Mouse (Mus musculus) neural tube, embryonic 14.5 days (tissue): Measurements from ENCODE around the gene Usp47. TPM values are rescaled to one million over a fixed set of nuclear protein-coding genes. Genes with fewer than 3 reads are reported as not detected.
A peak's percentile ranks its signal among the peaks of the same experiment; 100 is the strongest.
"Not testable (repeated sequence)": the region's sequence is repeated elsewhere in the genome, so short reads cannot be mapped to it uniquely, and the experiment has no call there.

Source experiments
- ATAC-seq: fragments of 200-750 bp; cut with Nextera tagmentation; 2 replicates; pipeline ENCODE4 v1.8.0; 2017; ENCODE audit warnings: low read depth, mild to moderate bottlenecking, moderate TSS enrichment, moderate library complexity
- H3K27ac ChIP-seq: fragments of 300-500 bp; sonication (generic); 2 replicates; pipeline ENCODE4 v1.5.1; 2014; ENCODE audit warnings: low read depth, mild to moderate bottlenecking, control low read depth, low read length, moderate library complexity, mixed read lengths
- H3K27me3 ChIP-seq: fragments of 300-500 bp; sonication (generic); 2 replicates; pipeline ENCODE4 v1.6.1; 2014; ENCODE audit warnings: low read length; ENCODE audit not compliant: control insufficient read depth, insufficient read depth
- H3K36me3 ChIP-seq: fragments of 300-500 bp; sonication (generic); 2 replicates; pipeline ENCODE4 v1.6.1; 2014; ENCODE audit warnings: low read length, mixed read lengths; ENCODE audit not compliant: control insufficient read depth, insufficient read depth
- H3K4me1 ChIP-seq: fragments of 300-500 bp; sonication (generic); 2 replicates; pipeline ENCODE4 v1.6.1; 2014; ENCODE audit warnings: low read length; ENCODE audit not compliant: control insufficient read depth, insufficient read depth
- H3K4me2 ChIP-seq: fragments of 300-500 bp; sonication (generic); 2 replicates; pipeline ENCODE4 v1.6.1; 2014; ENCODE audit warnings: mild to moderate bottlenecking, low read depth, low read length, control low read depth
- H3K4me3 ChIP-seq: fragments of 300-500 bp; sonication (generic); 2 replicates; pipeline ENCODE4 v1.5.1; 2014; ENCODE audit warnings: low read depth, low read length, control low read depth, mixed read lengths
- H3K9ac ChIP-seq: fragments of 300-500 bp; sonication (generic); replicated peaks from 2 replicates; pipeline ENCODE4 v1.6.1; 2014; ENCODE audit warnings: low read depth, mild to moderate bottlenecking, control low read depth, low read length, mixed read lengths
- H3K9me3 ChIP-seq: fragments of 300-500 bp; sonication (generic); 2 replicates; pipeline ENCODE4 v1.6.1; 2016; ENCODE audit warnings: low read length; ENCODE audit not compliant: control insufficient read depth
- WGBS: fragments of 180-500 bp; shearing (Covaris S2); extraction: QIAGEN DNeasy Blood & Tissue Kit; methylation state at CpG from one replicate; pipeline ENCODE4 v1.1.7; 2014; 5-methylcytosine and 5-hydroxymethylcytosine counted together
- polyA plus RNA-seq: library from polyadenylated mRNA; unstranded; fragments of >200 nt; fragmentation: Nextera tagmentation; extraction: Ambion mirVana; gene quantifications from 2 replicates; pipeline ENCODE4 v1.2.1, GENCODE M21; 2014

The Usp47 gene
- polyA plus RNA-seq, 1 experiment from 2014 or later, result 86.2 TPM

DNA sequence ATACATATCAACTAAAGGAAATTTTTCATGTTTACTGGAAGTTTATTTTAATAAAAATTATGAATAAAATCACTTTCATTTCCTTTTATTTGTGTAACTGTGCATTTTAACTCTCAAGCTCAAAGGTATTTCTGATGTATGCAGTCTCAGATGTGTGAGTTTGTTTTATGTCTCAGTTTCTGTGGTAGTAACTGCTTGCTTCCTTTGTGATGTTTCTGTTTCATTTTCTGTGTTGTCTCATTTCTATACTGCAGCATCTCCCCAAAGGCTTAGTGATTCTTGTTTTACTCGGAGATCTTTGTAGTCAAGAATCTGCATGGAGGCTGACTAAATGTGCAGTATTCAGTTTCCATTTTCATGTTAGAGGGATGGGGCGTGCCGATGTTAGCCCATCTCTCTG, 30.4 kb downstream of the Usp47 start:
- Histone ChIP-seq H3K4me2 (no peak overlapping the region), H3K9ac (no peak overlapping the region), H3K9me3 (no peaks in the 10 kb centered on the region), H3K4me1 (no peaks in the 10 kb centered on the region), H3K27me3 (no peaks in the 10 kb centered on the region), H3K27ac (no peak overlapping the region), H3K36me3 (peaks cover 18% of the 10 kb centered on the region; the same call in 1 of the 2 replicates), H3K4me3 (no peak overlapping the region)
- WGBS, result 91% methylated on average over 3 of the region's 3 CpGs
- no peak for ATAC-seq

DNA sequence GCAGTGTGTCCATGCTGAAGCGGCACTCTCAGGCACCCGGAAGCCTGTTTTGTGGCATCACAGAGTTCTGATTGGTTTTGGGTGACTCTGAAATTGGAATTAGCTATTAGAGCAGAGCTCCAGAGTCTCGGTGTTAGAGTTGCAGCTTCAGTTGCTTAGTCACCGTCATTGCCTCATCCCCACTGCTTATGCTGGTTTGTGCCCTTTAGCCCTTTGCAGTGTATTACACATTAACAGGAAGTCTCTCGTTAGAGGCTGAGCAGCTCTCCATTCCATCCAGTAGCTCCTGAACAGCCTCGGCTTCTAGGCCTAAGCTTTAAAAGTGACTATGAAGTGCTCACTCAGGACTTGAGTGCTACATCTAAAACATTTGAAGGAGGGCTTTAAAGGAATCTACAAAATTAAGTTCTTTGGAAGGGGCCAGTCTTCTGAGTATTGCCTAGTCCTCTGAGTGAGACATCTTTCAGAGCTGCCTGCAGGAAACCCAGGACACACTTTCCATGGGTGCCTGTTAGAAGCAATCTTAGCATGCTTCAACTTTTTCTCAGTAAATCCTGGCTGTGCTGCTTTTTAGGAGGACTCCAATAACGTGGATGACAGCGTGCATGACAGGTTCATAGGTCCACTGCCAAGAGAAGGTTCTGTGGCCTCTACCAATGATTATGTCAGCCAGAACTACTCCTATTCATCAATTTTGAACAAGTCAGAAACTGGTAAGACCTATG, 32.8 kb downstream of the Usp47 start:
- Histone ChIP-seq H3K27me3 (no peaks in the 10 kb centered on the region), H3K27ac (no peak overlapping the region), H3K4me3 (no peak overlapping the region), H3K9ac (no peak overlapping the region), H3K4me1 (no peaks in the 10 kb centered on the region), H3K36me3 (peaks cover 18% of the 10 kb centered on the region; the same call in 1 of the 2 replicates), H3K4me2 (no peak overlapping the region), H3K9me3 (no peaks in the 10 kb centered on the region)
- no peak for ATAC-seq
- WGBS, result 86% methylated on average over 8 of the region's 8 CpGs

- no peaks in the 10 kb centered on the region for H3K4me1 ChIP-seq
- no peak overlapping the region for H3K27ac ChIP-seq
- H3K4me3 ChIP-seq, result no peak overlapping the region
- H3K9me3 ChIP-seq, result no peaks in the 10 kb centered on the region
- H3K36me3 ChIP-seq, result peaks cover 13% of the 10 kb centered on the region; the same call in 1 of the 2 replicates
- H3K27me3 ChIP-seq, result no peaks in the 10 kb centered on the region
- no peak for ATAC-seq
- WGBS, result 84% methylated on average over 5 of the region's 5 CpGs
- no peak overlapping the region for H3K4me2 ChIP-seq
- H3K9ac ChIP-seq, result no peak overlapping the region
Measured at GRCm38 (mm10) chr7:112074868-112075267, 51.6 kb downstream of the Usp47 start.

DNA sequence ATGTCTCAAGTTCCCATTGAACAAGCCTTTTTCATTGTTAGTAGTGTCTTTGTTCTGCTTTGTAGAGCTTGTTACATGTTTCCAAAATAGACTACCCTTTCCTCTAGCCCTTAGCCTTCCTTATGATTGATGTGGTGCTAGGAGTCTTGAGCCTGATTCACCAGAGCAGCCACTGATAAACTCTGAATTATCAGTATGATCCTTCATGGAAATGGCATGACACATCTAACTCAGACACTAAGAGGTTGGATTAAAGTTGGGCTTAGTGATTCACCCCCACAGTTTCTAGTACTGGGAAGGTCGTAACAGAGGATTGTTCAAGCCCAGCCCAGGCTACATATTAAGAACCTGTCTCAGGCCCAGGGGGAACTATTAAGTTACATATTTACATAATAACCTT, 59.3 kb downstream of the Usp47 start:
- Histone ChIP-seq H3K9ac (no peak overlapping the region), H3K27me3 (no peaks in the 10 kb centered on the region), H3K9me3 (no peaks in the 10 kb centered on the region), H3K36me3 (peaks cover 34% of the 10 kb centered on the region), H3K4me1 (no peaks in the 10 kb centered on the region), H3K4me3 (no peak overlapping the region), H3K4me2 (no peak overlapping the region), H3K27ac (no peak overlapping the region)
- ATAC-seq, result no peak
- WGBS, result 81% methylated on average over 1 of the region's 1 CpGs

DNA sequence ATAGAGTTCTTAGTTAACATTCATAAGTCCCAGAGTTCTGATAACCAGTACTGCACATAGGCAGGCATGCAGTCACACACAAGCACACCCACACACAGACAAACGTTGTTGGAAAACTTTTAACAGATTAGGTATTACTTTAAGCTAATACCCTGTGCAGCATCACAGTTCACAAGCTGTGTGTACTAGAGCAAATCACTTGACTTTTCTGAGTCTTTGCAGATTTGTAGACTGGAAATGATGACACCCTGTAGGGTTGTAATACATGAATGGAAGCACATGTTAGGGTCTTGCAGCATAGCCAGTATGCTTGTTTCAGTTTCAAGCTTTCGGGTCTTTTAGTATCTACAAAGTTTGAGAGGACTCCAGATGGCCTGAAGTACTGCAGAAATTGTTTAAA, 60.9 kb downstream of the Usp47 start:
- Histone ChIP-seq H3K4me1 (no peaks in the 10 kb centered on the region), H3K4me2 (no peak overlapping the region), H3K36me3 (peaks cover 38% of the 10 kb centered on the region), H3K4me3 (no peak overlapping the region), H3K9me3 (no peaks in the 10 kb centered on the region), H3K27me3 (no peaks in the 10 kb centered on the region), H3K27ac (no peak overlapping the region), H3K9ac (no peak overlapping the region)
- no peak for ATAC-seq
- WGBS, result 89% methylated on average over 2 of the region's 2 CpGs

GRCm38 (mm10) chr7:112085062-112085461, 61.8 kb downstream of the Usp47 start:
- H3K36me3 ChIP-seq, result peaks cover 38% of the 10 kb centered on the region
- no peak overlapping the region for H3K27ac ChIP-seq
- no peaks in the 10 kb centered on the region for H3K9me3 ChIP-seq
- no peak overlapping the region for H3K9ac ChIP-seq
- no peak overlapping the region for H3K4me2 ChIP-seq
- H3K4me3 ChIP-seq, result no peak overlapping the region
- WGBS, result 46% methylated on average over 4 of the region's 4 CpGs
- ATAC-seq, result peak; percentile 41; the same call in 1 of the 2 replicates
- no peaks in the 10 kb centered on the region for H3K27me3 ChIP-seq
- no peaks in the 10 kb centered on the region for H3K4me1 ChIP-seq

GRCm38 (mm10) chr7:112086186-112086585, 62.9 kb downstream of the Usp47 start:
- no peak overlapping the region for H3K9ac ChIP-seq
- 95% methylated on average over 2 of the region's 2 CpGs for WGBS
- no peak for ATAC-seq
- no peaks in the 10 kb centered on the region for H3K9me3 ChIP-seq
- H3K36me3 ChIP-seq, result peaks cover 49% of the 10 kb centered on the region
- H3K4me1 ChIP-seq, result no peaks in the 10 kb centered on the region
- H3K4me3 ChIP-seq, result no peak overlapping the region
- no peak overlapping the region for H3K27ac ChIP-seq
- no peak overlapping the region for H3K4me2 ChIP-seq
- H3K27me3 ChIP-seq, result no peaks in the 10 kb centered on the region

DNA sequence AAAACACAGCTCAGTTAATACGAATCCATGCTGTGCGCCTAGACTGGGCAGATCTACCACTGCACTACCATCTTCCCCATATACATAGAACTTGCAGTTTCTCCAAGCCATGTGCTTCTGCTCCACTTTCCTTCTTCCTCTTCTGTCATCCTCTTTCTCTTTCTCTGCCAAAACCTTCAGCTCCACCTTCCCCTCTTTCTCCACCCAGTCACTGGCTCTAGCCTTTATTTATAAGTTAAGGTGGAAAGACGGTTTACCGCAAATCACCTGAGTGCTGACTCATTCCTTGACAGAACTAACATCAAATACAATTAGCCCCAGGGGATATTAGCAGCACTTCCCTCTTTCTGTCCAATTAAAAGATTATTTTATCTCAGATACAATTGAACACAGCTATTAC, 71.6 kb downstream of the Usp47 start:
- H3K4me3 ChIP-seq, H3K4me1 ChIP-seq, ATAC-seq, H3K4me2 ChIP-seq, H3K27ac ChIP-seq, H3K9me3 ChIP-seq, H3K27me3 ChIP-seq, H3K9ac ChIP-seq: not testable (repeated sequence)
- peaks cover 47% of the 10 kb centered on the region; the same call in 1 of the 2 replicates for H3K36me3 ChIP-seq
- 89% methylated on average over 4 of the region's 4 CpGs for WGBS

DNA sequence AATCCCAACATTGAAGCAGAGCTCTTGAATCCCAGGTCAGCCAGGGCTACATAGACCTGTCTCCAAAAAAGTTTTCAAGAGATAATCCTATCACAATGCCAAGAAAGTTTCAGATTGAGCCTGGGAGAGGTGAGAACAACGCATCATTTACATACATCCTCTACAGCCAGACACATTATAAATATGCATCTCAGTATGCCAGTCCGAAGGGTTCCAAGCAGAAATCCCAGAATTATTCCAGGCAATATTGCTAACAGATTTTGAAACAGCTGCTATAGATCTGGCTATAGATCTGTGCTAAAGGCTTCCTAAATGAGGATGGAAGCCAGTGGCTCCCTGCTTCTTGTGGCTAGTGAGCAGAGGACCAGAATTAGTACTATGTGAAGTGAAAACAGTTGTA, 77.6 kb downstream of the Usp47 start:
- peaks cover 26% of the 10 kb centered on the region for H3K36me3 ChIP-seq
- H3K4me1 ChIP-seq, result no peaks in the 10 kb centered on the region
- H3K9me3 ChIP-seq, result no peaks in the 10 kb centered on the region
- no peaks in the 10 kb centered on the region for H3K27me3 ChIP-seq
- no peak for ATAC-seq
- no peak overlapping the region for H3K9ac ChIP-seq
- H3K4me3 ChIP-seq, result no peak overlapping the region
- 96% methylated on average over 2 of the region's 2 CpGs for WGBS
- H3K27ac ChIP-seq, result no peak overlapping the region
- no peak overlapping the region for H3K4me2 ChIP-seq
